Mouse (Mus musculus) hindbrain, embryonic 11.5 days (tissue): ENCODE measurements at regions not wholly inside any gene's neighbourhood (a gene's known extent, or its start where the extent isn't known, plus 50 kb on each side); places are given as distances from the start of the nearest gene placed in this dataset.
A peak's percentile ranks its signal among the peaks of the same experiment; 100 is the strongest.

Experiments
- ATAC-seq: fragments of 200-750 bp; cut with Nextera tagmentation; 2 replicates; pipeline ENCODE4 v1.8.0; 2017; ENCODE audit warnings: mild to moderate bottlenecking, moderate TSS enrichment, moderate library complexity; ENCODE audit not compliant: low FRiP score
- DNase-seq: peaks from one replicate; pipeline ENCODE4 v3.0.0-alpha.2; 2015; ENCODE audit warnings: low spot score
- H3K27ac ChIP-seq: fragments of 300-500 bp; sonication (generic); 2 replicates; pipeline ENCODE4 v1.5.1; 2014; ENCODE audit warnings: mild to moderate bottlenecking, low read depth, low read length
- H3K27me3 ChIP-seq: fragments of 300-500 bp; sonication (generic); 2 replicates; pipeline ENCODE4 v1.6.1; 2014; ENCODE audit warnings: mild to moderate bottlenecking, low read length, moderate library complexity, mixed read lengths; ENCODE audit not compliant: control insufficient read depth, insufficient read depth
- H3K36me3 ChIP-seq: fragments of 300-500 bp; sonication (generic); 2 replicates; pipeline ENCODE4 v1.6.1; 2014; ENCODE audit warnings: mild to moderate bottlenecking, low read length, moderate library complexity, mixed read lengths; ENCODE audit not compliant: control insufficient read depth, insufficient read depth
- H3K4me1 ChIP-seq: fragments of 300-500 bp; sonication (generic); replicated peaks from 2 replicates; pipeline ENCODE4 v1.6.1; 2014; ENCODE audit warnings: low read length, mixed read lengths; ENCODE audit not compliant: control insufficient read depth, insufficient read depth
- H3K4me2 ChIP-seq: fragments of 300-500 bp; sonication (generic); replicated peaks from 2 replicates; pipeline ENCODE4 v1.6.1; 2014; ENCODE audit warnings: mild to moderate bottlenecking, low read depth, low read length
- H3K4me3 ChIP-seq: fragments of 300-500 bp; sonication (generic); 2 replicates; pipeline ENCODE4 v1.5.1; 2014; ENCODE audit warnings: low read depth, low read length
- H3K9ac ChIP-seq: fragments of 300-500 bp; sonication (generic); 2 replicates; pipeline ENCODE4 v1.6.1; 2014; ENCODE audit warnings: low read depth, low read length
- H3K9me3 ChIP-seq: fragments of 300-500 bp; sonication (generic); 2 replicates; pipeline ENCODE4 v1.6.1; 2016; ENCODE audit warnings: low read length; ENCODE audit not compliant: control insufficient read depth
- WGBS: fragments of 180-500 bp; shearing (Covaris S2); extraction: QIAGEN DNeasy Blood & Tissue Kit; methylation state at CpG from one replicate; pipeline ENCODE4 v1.1.7; 2014; 5-methylcytosine and 5-hydroxymethylcytosine counted together

- Histone ChIP-seq H3K27me3 (no peaks in the 10 kb centered on the region), H3K27ac (no peak overlapping the region), H3K9ac (peak overlapping the region; percentile 2; the same call in 1 of the 2 replicates), H3K4me2 (peak overlapping the region; percentile 27), H3K4me1 (no peaks in the 10 kb centered on the region), H3K9me3 (no peaks in the 10 kb centered on the region), H3K36me3 (no peaks in the 10 kb centered on the region), H3K4me3 (peak overlapping the region; percentile 39)
- WGBS: 55% methylated on average over 5 of the region's 5 CpGs
- ATAC-seq: no peak
- DNase-seq: no peak
These were observed 256.3 kb upstream of the Atp10a start for GRCm38 (mm10) chr7:58399651-58400050.

GRCm38 (mm10) chr7:58400594-58400993 lies 255.4 kb upstream of the Atp10a start:
- no peak for ATAC-seq
- Histone ChIP-seq H3K4me2 (no peak overlapping the region), H3K9ac (no peak overlapping the region), H3K4me1 (no peaks in the 10 kb centered on the region), H3K27ac (no peak overlapping the region), H3K36me3 (no peaks in the 10 kb centered on the region), H3K9me3 (no peaks in the 10 kb centered on the region), H3K4me3 (no peak overlapping the region), H3K27me3 (no peaks in the 10 kb centered on the region)
- DNase-seq: no peak
- 86% methylated on average over 1 of the region's 1 CpGs for WGBS

- no peak for DNase-seq
- 63% methylated on average over 2 of the region's 2 CpGs for WGBS
- ATAC-seq: no peak
- no peaks in the 10 kb centered on the region for H3K36me3 ChIP-seq
- no peaks in the 10 kb centered on the region for H3K4me1 ChIP-seq
- H3K9ac ChIP-seq: no peak overlapping the region
- H3K4me3 ChIP-seq: no peak overlapping the region
- no peaks in the 10 kb centered on the region for H3K27me3 ChIP-seq
- H3K4me2 ChIP-seq: no peak overlapping the region
- H3K9me3 ChIP-seq: no peaks in the 10 kb centered on the region
- no peak overlapping the region for H3K27ac ChIP-seq
These were observed 218.9 kb upstream of the Atp10a start for GRCm38 (mm10) chr7:58436888-58437625.

- Histone ChIP-seq H3K4me3 (no peak overlapping the region), H3K9ac (no peak overlapping the region), H3K27me3 (no peaks in the 10 kb centered on the region), H3K4me1 (no peaks in the 10 kb centered on the region), H3K9me3 (no peaks in the 10 kb centered on the region), H3K4me2 (no peak overlapping the region), H3K27ac (no peak overlapping the region), H3K36me3 (no peaks in the 10 kb centered on the region)
- DNase-seq (no peak), ATAC-seq (peak; percentile 12; the same call in 1 of the 2 replicates)
- WGBS: 82% methylated on average over 1 of the region's 1 CpGs
These were observed 213.3 kb upstream of the Atp10a start for GRCm38 (mm10) chr7:58442535-58443184.

GRCm38 (mm10) chr7:58443297-58443696 lies 212.7 kb upstream of the Atp10a start:
- no peak overlapping the region for H3K4me3 ChIP-seq
- no peaks in the 10 kb centered on the region for H3K27me3 ChIP-seq
- no peak overlapping the region for H3K9ac ChIP-seq
- no peak overlapping the region for H3K4me2 ChIP-seq
- no peaks in the 10 kb centered on the region for H3K4me1 ChIP-seq
- H3K9me3 ChIP-seq: no peaks in the 10 kb centered on the region
- H3K36me3 ChIP-seq: no peaks in the 10 kb centered on the region
- ATAC-seq: no peak
- H3K27ac ChIP-seq: no peak overlapping the region
- DNase-seq: no peak
- 95% methylated on average over 3 of the region's 3 CpGs for WGBS

GRCm38 (mm10) chr7:58445781-58446180 lies 210.2 kb upstream of the Atp10a start:
- Histone ChIP-seq H3K9me3 (no peaks in the 10 kb centered on the region), H3K36me3 (no peaks in the 10 kb centered on the region), H3K9ac (no peak overlapping the region), H3K27me3 (no peaks in the 10 kb centered on the region), H3K4me2 (no peak overlapping the region), H3K27ac (no peak overlapping the region), H3K4me1 (no peaks in the 10 kb centered on the region), H3K4me3 (no peak overlapping the region)
- DNase-seq (no peak), ATAC-seq (no peak)
- WGBS: 89% methylated on average over 1 of the region's 1 CpGs

- no peaks in the 10 kb centered on the region for H3K36me3 ChIP-seq
- no peak overlapping the region for H3K27ac ChIP-seq
- no peaks in the 10 kb centered on the region for H3K27me3 ChIP-seq
- no peak for DNase-seq
- H3K4me1 ChIP-seq: no peaks in the 10 kb centered on the region
- no peak overlapping the region for H3K4me2 ChIP-seq
- H3K4me3 ChIP-seq: no peak overlapping the region
- no peak overlapping the region for H3K9ac ChIP-seq
- no peaks in the 10 kb centered on the region for H3K9me3 ChIP-seq
- no peak for ATAC-seq
These were observed 209.7 kb upstream of the Atp10a start for GRCm38 (mm10) chr7:58446261-58446660.

GRCm38 (mm10) chr7:58448727-58449126 lies 207.2 kb upstream of the Atp10a start:
- Histone ChIP-seq H3K9ac (no peak overlapping the region), H3K4me3 (no peak overlapping the region), H3K27ac (no peak overlapping the region), H3K4me2 (no peak overlapping the region), H3K27me3 (no peaks in the 10 kb centered on the region), H3K9me3 (no peaks in the 10 kb centered on the region), H3K36me3 (no peaks in the 10 kb centered on the region), H3K4me1 (no peaks in the 10 kb centered on the region)
- no peak for DNase-seq
- WGBS: 71% methylated on average over 3 of the region's 3 CpGs
- no peak for ATAC-seq

GRCm38 (mm10) chr7:58451981-58452380 lies 204.0 kb upstream of the Atp10a start:
- Histone ChIP-seq H3K4me3 (no peak overlapping the region), H3K27ac (no peak overlapping the region), H3K27me3 (no peaks in the 10 kb centered on the region), H3K4me2 (no peak overlapping the region), H3K9ac (no peak overlapping the region), H3K4me1 (no peaks in the 10 kb centered on the region), H3K36me3 (no peaks in the 10 kb centered on the region), H3K9me3 (no peaks in the 10 kb centered on the region)
- DNase-seq (no peak), ATAC-seq (no peak)
- WGBS: 80% methylated on average over 1 of the region's 1 CpGs
